Mouse (Mus musculus): ENCODE measurements at regions not wholly inside any gene's neighbourhood (a gene's known extent, or its start where the extent isn't known, plus 50 kb on each side); places are given as distances from the start of the nearest gene placed in this dataset.

- TF ChIP-seq POLR2A (IDR thresholded peaks at IDR 0.05; ENCODE audit: control insufficient read depth, extremely low read depth, insufficient read depth, low read length, poor library complexity) = no peak
- no peak for TF ChIP-seq CTCF (IDR thresholded peaks at IDR 0.05; ENCODE audit: borderline replicate concordance, control insufficient read depth, extremely low read depth, insufficient read depth, low read length, poor library complexity)
- Histone ChIP-seq H3K4me1 (replicated peaks; ENCODE audit: control insufficient read depth, insufficient read depth, low read length) (no peaks in the 10 kb centered on the region), H3K36me3 (ENCODE audit: control insufficient read depth, insufficient read depth, low read length) (no peaks in the 10 kb centered on the region), H3K27me3 (ENCODE audit: control insufficient read depth, insufficient read depth, low read length) (no peaks in the 10 kb centered on the region), H3K27ac (ENCODE audit: control insufficient read depth, insufficient read depth, low read length) (no peak overlapping the region), H3K4me3 (ENCODE audit: control insufficient read depth, insufficient read depth, low read length) (no peak overlapping the region)
- no peak for DNase-seq
- 88% methylated on average over 4 of the region's 4 CpGs for WGBS
Measured at GRCm38 (mm10) chr13:42490956-42491680, 189.3 kb upstream of the Phactr1 start.

GRCm38 (mm10) chr13:42494371-42494770 is 186.1 kb upstream of the Phactr1 start:
- no peak for DNase-seq
- no peaks in the 10 kb centered on the region for H3K4me1 ChIP-seq (replicated peaks; ENCODE audit: control insufficient read depth, insufficient read depth, low read length)
- no peak overlapping the region for H3K4me3 ChIP-seq (ENCODE audit: control insufficient read depth, insufficient read depth, low read length)
- H3K36me3 ChIP-seq (ENCODE audit: control insufficient read depth, insufficient read depth, low read length) = no peaks in the 10 kb centered on the region
- H3K27ac ChIP-seq (ENCODE audit: control insufficient read depth, insufficient read depth, low read length) = no peak overlapping the region
- no peaks in the 10 kb centered on the region for H3K27me3 ChIP-seq (ENCODE audit: control insufficient read depth, insufficient read depth, low read length)
- no peak for TF ChIP-seq POLR2A (IDR thresholded peaks at IDR 0.05; ENCODE audit: control insufficient read depth, extremely low read depth, insufficient read depth, low read length, poor library complexity)
- 88% methylated on average over 5 of the region's 5 CpGs for WGBS

GRCm38 (mm10) chr13:42498351-42498750 is 182.1 kb upstream of the Phactr1 start:
- Histone ChIP-seq H3K4me3 (ENCODE audit: control insufficient read depth, insufficient read depth, low read length) (no peak overlapping the region), H3K27me3 (ENCODE audit: control insufficient read depth, insufficient read depth, low read length) (no peaks in the 10 kb centered on the region), H3K4me1 (replicated peaks; ENCODE audit: control insufficient read depth, insufficient read depth, low read length) (no peaks in the 10 kb centered on the region), H3K36me3 (ENCODE audit: control insufficient read depth, insufficient read depth, low read length) (no peaks in the 10 kb centered on the region), H3K27ac (ENCODE audit: control insufficient read depth, insufficient read depth, low read length) (no peak overlapping the region)
- 89% methylated on average over 4 of the region's 4 CpGs for WGBS
- TF ChIP-seq POLR2A (IDR thresholded peaks at IDR 0.05; ENCODE audit: control insufficient read depth, extremely low read depth, insufficient read depth, low read length, poor library complexity) (no peak), CTCF (IDR thresholded peaks at IDR 0.05; ENCODE audit: borderline replicate concordance, control insufficient read depth, extremely low read depth, insufficient read depth, low read length, poor library complexity) (no peak)
- no peak for DNase-seq

- DNase-seq = no peak
- TF ChIP-seq POLR2A (IDR thresholded peaks at IDR 0.05; ENCODE audit: control insufficient read depth, extremely low read depth, insufficient read depth, low read length, poor library complexity) = no peak
- TF ChIP-seq CTCF (IDR thresholded peaks at IDR 0.05; ENCODE audit: borderline replicate concordance, control insufficient read depth, extremely low read depth, insufficient read depth, low read length, poor library complexity) = no peak
- no peak overlapping the region for H3K4me3 ChIP-seq (ENCODE audit: control insufficient read depth, insufficient read depth, low read length)
- 98% methylated on average over 5 of the region's 5 CpGs for WGBS
- H3K27me3 ChIP-seq (ENCODE audit: control insufficient read depth, insufficient read depth, low read length) = no peaks in the 10 kb centered on the region
- H3K4me1 ChIP-seq (replicated peaks; ENCODE audit: control insufficient read depth, insufficient read depth, low read length) = no peaks in the 10 kb centered on the region
- H3K36me3 ChIP-seq (ENCODE audit: control insufficient read depth, insufficient read depth, low read length) = no peaks in the 10 kb centered on the region
- no peak overlapping the region for H3K27ac ChIP-seq (ENCODE audit: control insufficient read depth, insufficient read depth, low read length)
Measured at GRCm38 (mm10) chr13:42507535-42507934, 172.9 kb upstream of the Phactr1 start.

- 71% methylated on average over 4 of the region's 4 CpGs for WGBS
- no peak for DNase-seq
- Histone ChIP-seq H3K4me1 (replicated peaks; ENCODE audit: control insufficient read depth, insufficient read depth, low read length) (no peaks in the 10 kb centered on the region), H3K36me3 (ENCODE audit: control insufficient read depth, insufficient read depth, low read length) (no peaks in the 10 kb centered on the region), H3K27me3 (ENCODE audit: control insufficient read depth, insufficient read depth, low read length) (no peaks in the 10 kb centered on the region), H3K4me3 (ENCODE audit: control insufficient read depth, insufficient read depth, low read length) (no peak overlapping the region), H3K27ac (ENCODE audit: control insufficient read depth, insufficient read depth, low read length) (no peak overlapping the region)
- no peak for TF ChIP-seq POLR2A (IDR thresholded peaks at IDR 0.05; ENCODE audit: control insufficient read depth, extremely low read depth, insufficient read depth, low read length, poor library complexity)
- TF ChIP-seq CTCF (IDR thresholded peaks at IDR 0.05; ENCODE audit: borderline replicate concordance, control insufficient read depth, extremely low read depth, insufficient read depth, low read length, poor library complexity) = no peak
Measured at GRCm38 (mm10) chr13:42518686-42519085, 161.7 kb upstream of the Phactr1 start.

- no peak overlapping the region for H3K4me3 ChIP-seq (ENCODE audit: control insufficient read depth, insufficient read depth, low read length)
- H3K36me3 ChIP-seq (ENCODE audit: control insufficient read depth, insufficient read depth, low read length) = no peaks in the 10 kb centered on the region
- no peak overlapping the region for H3K27ac ChIP-seq (ENCODE audit: control insufficient read depth, insufficient read depth, low read length)
- TF ChIP-seq CTCF (IDR thresholded peaks at IDR 0.05; ENCODE audit: borderline replicate concordance, control insufficient read depth, extremely low read depth, insufficient read depth, low read length, poor library complexity) (no peak), POLR2A (IDR thresholded peaks at IDR 0.05; ENCODE audit: control insufficient read depth, extremely low read depth, insufficient read depth, low read length, poor library complexity) (no peak)
- H3K4me1 ChIP-seq (replicated peaks; ENCODE audit: control insufficient read depth, insufficient read depth, low read length) = no peaks in the 10 kb centered on the region
- H3K27me3 ChIP-seq (ENCODE audit: control insufficient read depth, insufficient read depth, low read length) = no peaks in the 10 kb centered on the region
- DNase-seq = no peak
Measured at GRCm38 (mm10) chr13:42522553-42522952, 157.9 kb upstream of the Phactr1 start.

GRCm38 (mm10) chr13:42526163-42526562 is 154.3 kb upstream of the Phactr1 start:
- H3K4me3 ChIP-seq (ENCODE audit: control insufficient read depth, insufficient read depth, low read length) = no peak overlapping the region
- 72% methylated on average over 4 of the region's 4 CpGs for WGBS
- no peak overlapping the region for H3K27ac ChIP-seq (ENCODE audit: control insufficient read depth, insufficient read depth, low read length)
- no peaks in the 10 kb centered on the region for H3K27me3 ChIP-seq (ENCODE audit: control insufficient read depth, insufficient read depth, low read length)
- no peak for DNase-seq
- H3K36me3 ChIP-seq (ENCODE audit: control insufficient read depth, insufficient read depth, low read length) = no peaks in the 10 kb centered on the region
- TF ChIP-seq CTCF (IDR thresholded peaks at IDR 0.05; ENCODE audit: borderline replicate concordance, control insufficient read depth, extremely low read depth, insufficient read depth, low read length, poor library complexity) (no peak), POLR2A (IDR thresholded peaks at IDR 0.05; ENCODE audit: control insufficient read depth, extremely low read depth, insufficient read depth, low read length, poor library complexity) (no peak)
- no peaks in the 10 kb centered on the region for H3K4me1 ChIP-seq (replicated peaks; ENCODE audit: control insufficient read depth, insufficient read depth, low read length)
